Mouse (Mus musculus) lung, adult 2 months (tissue): Measurements from ENCODE around the gene Cept1. TPM values are rescaled to one million over a fixed set of nuclear protein-coding genes. Genes with fewer than 3 reads are reported as not detected.

ENCODE experiments used
- DNase-seq: peaks from one replicate; pipeline ENCODE4 v3.0.0; 2022
- H3K4me1 ChIP-seq: fragments of 200-500 bp; 2 replicates; pipeline ENCODE4 v1.6.1; 2011; ENCODE audit warnings: low read length; ENCODE audit not compliant: control insufficient read depth, insufficient read depth
- H3K4me3 ChIP-seq: fragments of 200-500 bp; replicated peaks from 2 replicates; pipeline ENCODE3; 2011; ENCODE audit warnings: low read depth, mild to moderate bottlenecking, control low read depth, low read length; ENCODE audit errors: extremely low read depth
- CTCF ChIP-seq: fragments of 200-500 bp; IDR thresholded peaks from 2 replicates; pipeline ENCODE4 v1.5.1; 2011; ENCODE audit warnings: mild to moderate bottlenecking, low read length, control low read depth; ENCODE audit not compliant: insufficient read depth
- POLR2A ChIP-seq: fragments of 200-500 bp; IDR thresholded peaks from 2 replicates; pipeline ENCODE4 v1.6.1; 2011; ENCODE audit warnings: low read depth, mild to moderate bottlenecking, control low read depth, low read length, borderline replicate concordance; ENCODE audit errors: extremely low read depth
- WGBS: fragments of 180-500 bp; shearing (Covaris S2); methylation state at CpG from one replicate; pipeline ENCODE4 v1.1.7; 2018; 5-methylcytosine and 5-hydroxymethylcytosine counted together
- polyA plus RNA-seq: library from polyadenylated mRNA; depleted of rRNA; stranded (reverse); fragments of >200 nt; gene quantifications from 2 replicates; pipeline ENCODE4 v1.2.3, GENCODE M21; 2012

Cept1 gene
- polyA plus RNA-seq, 1 experiment = 25.2 TPM

DNA sequence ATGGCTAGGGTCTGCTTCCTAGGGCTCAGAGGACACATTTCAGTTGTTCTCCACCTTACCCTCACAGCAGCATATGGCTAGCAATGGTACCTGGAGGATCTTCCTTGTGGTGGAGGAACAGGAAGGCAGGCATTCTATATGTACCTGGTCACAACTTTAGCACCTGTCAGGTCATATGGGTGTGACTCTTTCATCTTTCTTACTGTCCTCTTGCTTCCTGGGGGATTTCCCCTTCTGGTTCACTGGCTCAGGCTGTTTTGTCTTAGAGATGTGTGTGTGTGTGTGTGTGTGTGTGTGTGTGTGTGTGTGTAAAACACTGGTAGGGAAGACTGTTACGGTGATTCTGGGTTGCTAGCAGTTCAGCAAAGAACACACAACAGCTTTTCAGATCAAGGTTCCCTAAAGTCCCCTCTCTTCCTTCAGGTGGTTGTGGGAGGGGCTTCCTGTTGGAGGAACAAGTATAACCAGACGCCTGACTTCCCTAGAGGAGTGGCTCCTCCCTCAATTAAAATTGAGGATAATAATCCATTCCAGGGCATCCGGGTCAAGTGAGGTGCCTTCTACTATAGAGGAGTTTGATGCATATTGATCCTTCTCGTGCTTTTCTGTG is 63.7 kb downstream of the Cept1 start:
- WGBS = 57% methylated on average over 4 of the region's 4 CpGs
- H3K4me3 ChIP-seq = peak overlapping the region; percentile 14
- TF ChIP-seq POLR2A = no peak
- peaks cover 14% of the 10 kb centered on the region for H3K4me1 ChIP-seq
- DNase-seq = no peak

DNA sequence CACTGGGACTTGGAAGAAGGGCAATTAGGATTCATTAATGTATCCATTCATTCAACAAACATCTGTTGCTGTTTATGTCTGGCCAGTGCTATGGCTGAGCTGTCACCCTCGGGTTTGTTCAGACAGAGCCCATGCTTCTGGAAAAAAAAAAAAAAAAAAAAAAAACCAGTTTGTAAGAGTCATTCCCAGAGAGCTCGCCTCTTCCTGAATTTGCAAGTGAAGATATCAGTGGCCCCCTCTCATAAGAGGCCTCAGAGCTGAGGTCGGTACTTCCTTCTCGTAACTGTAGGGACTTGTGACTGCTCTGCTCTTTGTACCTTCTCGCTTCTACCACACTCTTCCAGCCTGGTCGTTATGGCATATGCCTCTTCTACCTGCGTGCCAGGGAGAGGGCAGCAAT is 64.3 kb downstream of the Cept1 start:
- TF ChIP-seq POLR2A (no peak), CTCF (no peak)
- DNase-seq = no peak
- WGBS = 47% methylated on average over 7 of the region's 7 CpGs

DNA sequence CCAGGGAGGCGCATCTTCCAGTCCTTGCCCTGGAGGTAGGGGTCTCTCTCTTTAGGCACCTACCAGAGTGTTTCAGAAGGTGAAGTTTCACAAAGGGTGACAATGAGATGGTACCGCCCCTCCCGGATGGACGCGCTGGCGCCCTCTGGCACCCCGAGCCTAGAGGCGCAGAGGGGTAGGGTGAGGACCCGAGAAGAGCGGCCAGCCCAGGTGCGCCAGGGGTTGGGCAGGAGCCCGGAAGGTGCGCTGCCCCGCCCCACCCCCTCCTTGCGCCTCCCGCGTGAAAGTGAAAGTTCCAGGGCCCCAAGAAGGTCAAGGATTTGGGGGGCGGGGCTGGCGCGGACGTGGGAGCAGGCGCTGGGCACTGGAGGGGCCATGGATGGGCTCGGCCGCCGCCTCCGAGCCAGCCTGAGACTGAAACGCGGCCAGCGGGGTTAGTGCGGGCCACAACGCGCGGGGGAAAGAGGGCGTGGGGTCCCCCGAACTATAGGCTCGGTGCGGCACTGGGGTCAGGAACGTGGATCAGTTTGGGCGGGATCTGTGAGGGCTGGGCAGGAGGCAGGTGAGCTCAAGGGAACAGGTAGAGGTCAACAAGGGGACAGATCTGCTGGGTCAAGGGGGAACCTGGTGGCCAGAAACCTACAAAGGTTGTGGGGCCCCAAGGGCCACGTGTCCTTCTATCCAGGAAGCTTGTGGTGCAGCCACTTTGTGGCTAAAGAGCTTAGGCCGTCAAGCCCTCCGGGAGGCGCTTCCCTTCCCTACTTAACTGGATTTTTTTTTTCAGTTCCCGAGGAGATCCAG is 65.1 kb downstream of the Cept1 start, which contains the start of gene Dennd2d:
Gene Dennd2d, plus strand, starts transcription at position 125 of the 801 bp plus-strand sequence.
- peak; percentile 6; the same call in 1 of the 2 replicates for TF ChIP-seq POLR2A
- no peak for TF ChIP-seq CTCF

More for the DNA sequence above, 64.3 kb downstream of the Cept1 start:
- H3K4me1 ChIP-seq = peaks cover 14% of the 10 kb centered on the region
- H3K4me3 ChIP-seq = peak overlapping the region; percentile 14

DNA sequence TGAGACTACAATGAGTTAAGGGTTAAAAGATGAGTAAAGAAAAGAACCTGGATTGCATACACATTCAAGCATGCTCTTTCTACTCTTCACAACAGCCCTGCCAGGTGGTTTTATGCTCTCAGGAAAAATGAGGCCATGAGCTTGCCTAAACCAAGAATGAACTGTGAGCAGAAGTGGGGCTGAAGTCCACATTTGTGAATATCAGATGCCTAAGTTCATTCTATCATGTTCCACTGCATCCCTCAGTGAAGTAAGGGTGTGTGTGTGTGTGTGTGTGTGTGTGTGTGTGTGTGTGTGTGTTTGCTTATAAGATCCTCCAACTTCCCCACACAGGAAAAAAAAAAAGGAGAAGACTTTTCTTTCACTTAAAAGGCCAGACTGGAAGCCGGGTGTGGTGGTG is 70.7 kb downstream of the Cept1 start:
- no peaks in the 10 kb centered on the region for H3K4me1 ChIP-seq
- DNase-seq = no peak
- no peak overlapping the region for H3K4me3 ChIP-seq
- WGBS = 87% methylated on average over 1 of the region's 1 CpGs
- no peak for TF ChIP-seq POLR2A
- TF ChIP-seq CTCF = no peak

More for the DNA sequence above, 65.1 kb downstream of the Cept1 start, which contains the start of gene Dennd2d:
- 1% methylated on average over 44 of the region's 44 CpGs for WGBS
- peaks cover 14% of the 10 kb centered on the region for H3K4me1 ChIP-seq
- peak within 1 kb of the TSS; percentile 78 for H3K4me3 ChIP-seq
- DNase-seq = peak; percentile 78

DNA sequence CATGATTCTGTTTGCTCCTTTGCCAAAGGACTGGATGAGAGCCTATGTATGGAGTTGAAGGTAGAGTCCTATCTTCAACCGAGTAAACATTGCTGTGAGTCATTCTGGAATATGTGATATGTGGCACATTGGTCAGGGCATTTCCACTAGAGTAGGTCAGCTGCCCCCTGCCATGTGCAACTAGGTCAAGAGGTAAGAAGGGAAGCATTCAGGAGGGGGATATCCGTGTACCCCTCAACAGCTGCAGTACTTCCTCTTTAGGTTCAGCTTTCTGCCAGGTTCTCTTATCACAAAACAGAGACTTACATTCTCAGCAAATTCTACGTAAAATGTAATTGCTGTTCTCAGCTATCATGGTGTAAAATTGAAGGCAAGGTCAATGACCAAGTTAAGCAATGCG is 73.4 kb downstream of the Cept1 start:
- WGBS = 71% methylated on average over 4 of the region's 4 CpGs

DNA sequence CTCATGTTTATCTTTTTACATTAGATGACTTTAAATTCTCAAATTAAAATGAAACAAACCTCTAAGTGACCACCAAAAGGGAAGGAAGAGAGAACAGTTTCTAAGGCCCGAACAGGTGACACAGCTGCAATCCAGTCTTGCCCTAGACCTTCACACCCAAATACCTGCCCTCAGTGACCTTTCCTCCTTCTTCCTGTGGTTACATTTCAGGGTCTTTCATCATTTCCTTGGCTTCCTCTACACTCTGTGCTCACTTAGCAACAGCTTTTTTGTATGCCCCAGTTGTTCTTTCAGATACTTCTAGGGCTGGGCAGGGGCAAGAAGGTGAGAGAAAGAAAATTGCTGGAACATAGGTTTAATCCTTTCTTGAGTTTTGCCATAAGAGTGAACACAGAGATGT is 82.9 kb downstream of the Cept1 start:
- Histone ChIP-seq H3K4me1 (no peaks in the 10 kb centered on the region; the same call in 1 of the 2 replicates), H3K4me3 (no peak overlapping the region)
- TF ChIP-seq POLR2A = no peak
- no peak for TF ChIP-seq CTCF
- 40% methylated on average over 1 of the region's 1 CpGs for WGBS
- DNase-seq = no peak

More for the DNA sequence above, 73.4 kb downstream of the Cept1 start:
- TF ChIP-seq CTCF = no peak
- no peak for TF ChIP-seq POLR2A
- H3K4me3 ChIP-seq = no peak overlapping the region
- no peak for DNase-seq
- H3K4me1 ChIP-seq = no peaks in the 10 kb centered on the region

DNA sequence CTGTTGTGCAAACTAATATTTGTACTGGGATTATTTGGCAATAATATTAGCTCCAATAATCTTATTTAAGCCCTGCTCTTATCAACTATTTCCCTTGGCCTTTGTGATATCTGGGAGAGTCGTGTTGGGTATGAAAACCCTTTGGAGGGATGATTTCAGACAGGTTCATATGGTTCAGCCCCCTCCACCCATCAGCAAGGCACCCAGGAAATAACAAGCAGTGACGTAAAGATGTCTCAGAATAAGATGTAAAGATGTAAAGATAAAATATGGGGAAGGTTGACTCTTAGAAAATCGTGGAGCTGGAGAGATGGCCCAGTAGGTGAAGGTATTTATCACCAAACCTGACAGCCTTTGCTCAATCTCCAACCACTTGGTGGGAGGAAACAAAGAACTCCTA is 85.1 kb downstream of the Cept1 start:
- no peak for DNase-seq
- WGBS = 45% methylated on average over 3 of the region's 3 CpGs
- TF ChIP-seq POLR2A (no peak), CTCF (no peak)
- H3K4me1 ChIP-seq = no peaks in the 10 kb centered on the region; the same call in 1 of the 2 replicates
- H3K4me3 ChIP-seq = no peak overlapping the region

DNA sequence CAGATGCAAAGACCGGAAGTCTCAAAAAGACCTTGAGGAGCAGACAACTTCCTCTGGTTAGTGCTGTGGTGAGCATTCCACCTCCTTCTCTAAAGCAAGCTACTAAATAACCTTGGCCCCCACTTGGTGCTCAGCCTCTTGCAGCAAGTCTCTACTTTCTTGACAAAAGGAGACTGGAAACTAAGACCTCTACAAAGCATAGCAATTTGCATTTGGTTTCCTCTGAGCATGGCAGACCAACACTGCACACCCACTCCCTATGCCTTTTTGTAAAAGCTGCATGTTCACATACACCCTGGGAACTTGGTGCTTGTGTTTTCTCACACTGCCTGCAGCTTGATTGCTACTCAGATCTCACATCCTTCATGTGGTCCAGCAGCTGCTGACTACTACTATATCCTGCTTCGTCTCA is 85.5 kb downstream of the Cept1 start:
- no peaks in the 10 kb centered on the region; the same call in 1 of the 2 replicates for H3K4me1 ChIP-seq
- TF ChIP-seq CTCF (no peak), POLR2A (no peak)
- no peak for DNase-seq
- WGBS = 74% methylated on average over 2 of the region's 2 CpGs
- H3K4me3 ChIP-seq = no peak overlapping the region

DNA sequence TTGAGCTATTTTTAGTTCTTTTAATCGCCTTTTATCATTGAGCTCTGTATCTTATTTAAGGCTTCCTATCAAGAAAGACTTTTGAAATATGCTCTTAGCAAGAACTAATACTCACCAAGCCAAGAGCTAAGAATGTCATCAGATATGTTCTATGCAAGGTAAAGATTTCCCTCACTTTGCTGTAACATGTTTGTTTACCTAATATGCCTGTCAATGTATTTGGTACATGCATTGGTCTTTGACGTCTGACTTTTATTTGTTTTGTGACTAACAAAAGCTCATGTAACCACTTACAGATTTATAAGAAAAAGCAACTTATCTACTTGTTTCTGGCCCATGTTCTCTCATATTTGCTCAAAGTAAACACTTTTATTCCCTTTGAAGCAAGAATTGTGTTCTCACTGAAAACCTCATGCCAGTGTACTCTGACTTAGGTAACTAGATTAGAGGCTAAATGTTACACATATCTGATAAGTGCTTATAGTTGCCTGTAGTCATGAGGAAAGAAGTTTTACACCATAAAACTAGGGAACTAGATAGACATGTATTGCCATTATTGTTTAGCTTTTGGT is 90.2 kb downstream of the Cept1 start:
- Histone ChIP-seq H3K4me3 (no peak overlapping the region), H3K4me1 (no peaks in the 10 kb centered on the region; the same call in 1 of the 2 replicates)
- no peak for DNase-seq
- WGBS = 62% methylated on average over 2 of the region's 2 CpGs
- TF ChIP-seq CTCF (no peak), POLR2A (no peak)
